Mouse (Mus musculus) myocyte (in vitro differentiated cells): ENCODE measurements around the gene Kirrel3. TPM values are rescaled to one million over a fixed set of nuclear protein-coding genes. Genes with fewer than 3 reads are reported as not detected.

ENCODE experiments used
- H3K27me3 ChIP-seq: one replicate; pipeline ENCODE4 v1.6.1; 2011; ENCODE audit not compliant: control insufficient read depth, insufficient read depth, insufficient read length
- H3K36me3 ChIP-seq: one replicate; pipeline ENCODE4 v1.6.1; 2011; ENCODE audit not compliant: control insufficient read depth, insufficient read depth
- H3K4me2 ChIP-seq: one replicate; pipeline ENCODE4 v1.6.1; 2011; ENCODE audit warnings: low read depth, control low read depth
- H3K4me3 ChIP-seq: one replicate; pipeline ENCODE4 v1.5.1; 2011; ENCODE audit warnings: mild to moderate bottlenecking, control low read depth, moderate library complexity
- H3K79me2 ChIP-seq: one replicate; pipeline ENCODE4 v1.6.1; 2011; ENCODE audit not compliant: control insufficient read depth, insufficient read depth
- H3ac ChIP-seq: one replicate; pipeline ENCODE4 v1.6.1; 2011; ENCODE audit not compliant: control insufficient read depth, insufficient read length
- CEBPB ChIP-seq: IDR thresholded peaks from 2 replicates; pipeline ENCODE4 v1.6.1; 2011; ENCODE audit warnings: mild to moderate bottlenecking, moderate library complexity; ENCODE audit not compliant: poor library complexity, insufficient read depth, severe bottlenecking
- E2F4 ChIP-seq: IDR thresholded peaks from one replicate; pipeline ENCODE4 v1.6.1; 2011; ENCODE audit warnings: mild to moderate bottlenecking, control low read depth, moderate library complexity; ENCODE audit not compliant: insufficient read depth
- MAX ChIP-seq: IDR thresholded peaks from one replicate; pipeline ENCODE4 v1.6.1; 2011; ENCODE audit warnings: low read depth, mild to moderate bottlenecking, control low read depth
- MYOD1 ChIP-seq, 3 experiments: IDR thresholded peaks; one replicate each; pipeline ENCODE4 v1.6.1; 2011; ENCODE audit warnings: control low read depth in 2 of 3, low read depth in 2 of 3, mild to moderate bottlenecking in 2 of 3, moderate library complexity in 1 of 3; ENCODE audit not compliant: insufficient read length in 2 of 3, control insufficient read depth in 1 of 3
- MYOG ChIP-seq, 3 experiments: IDR thresholded peaks; one replicate each; pipeline ENCODE4 v1.6.1; 2011; ENCODE audit warnings: control low read depth in 2 of 3, low read depth in 2 of 3, mild to moderate bottlenecking in 2 of 3; ENCODE audit not compliant: insufficient read length in 2 of 3, control insufficient read depth in 1 of 3, insufficient read depth in 1 of 3
- POLR2A ChIP-seq: IDR thresholded peaks from one replicate; pipeline ENCODE4 v1.6.1; 2011; ENCODE audit warnings: low read depth, mild to moderate bottlenecking, control low read depth, moderate library complexity; ENCODE audit not compliant: insufficient read length
- POLR2AphosphoS2 ChIP-seq: IDR thresholded peaks from one replicate; pipeline ENCODE4 v1.6.1; 2011; ENCODE audit warnings: low read depth, control low read depth; ENCODE audit not compliant: insufficient read length
- REST ChIP-seq: IDR thresholded peaks from one replicate; pipeline ENCODE4 v1.6.1; 2011; ENCODE audit warnings: mild to moderate bottlenecking, control low read depth, moderate library complexity; ENCODE audit not compliant: insufficient read depth, insufficient read length
- SRF ChIP-seq: IDR thresholded peaks from one replicate; pipeline ENCODE4 v1.6.1; 2011; ENCODE audit warnings: low read depth; ENCODE audit not compliant: control insufficient read depth, insufficient read length
- TCF12 ChIP-seq: IDR thresholded peaks from one replicate; pipeline ENCODE4 v1.6.1; 2011; ENCODE audit warnings: mild to moderate bottlenecking, control low read depth; ENCODE audit not compliant: poor library complexity, insufficient read depth, severe bottlenecking
- TCF3 ChIP-seq: IDR thresholded peaks from one replicate; pipeline ENCODE4 v1.6.1; 2011; ENCODE audit warnings: low read depth, control low read depth; ENCODE audit not compliant: insufficient read length
- USF1 ChIP-seq: IDR thresholded peaks from one replicate; pipeline ENCODE4 v1.6.1; 2011; ENCODE audit warnings: low read depth, mild to moderate bottlenecking, control low read depth, moderate library complexity
- polyA plus RNA-seq: library from polyadenylated mRNA; unstranded; fragments of >200 nt; fragmentation: generic; extraction: Trizol; gene quantifications from one replicate; pipeline ENCODE4 v1.2.1, GENCODE M21; 2012; ENCODE audit warnings: missing spikeins

Kirrel3 gene
- polyA plus RNA-seq, 1 experiment: 2.8 TPM

DNA sequence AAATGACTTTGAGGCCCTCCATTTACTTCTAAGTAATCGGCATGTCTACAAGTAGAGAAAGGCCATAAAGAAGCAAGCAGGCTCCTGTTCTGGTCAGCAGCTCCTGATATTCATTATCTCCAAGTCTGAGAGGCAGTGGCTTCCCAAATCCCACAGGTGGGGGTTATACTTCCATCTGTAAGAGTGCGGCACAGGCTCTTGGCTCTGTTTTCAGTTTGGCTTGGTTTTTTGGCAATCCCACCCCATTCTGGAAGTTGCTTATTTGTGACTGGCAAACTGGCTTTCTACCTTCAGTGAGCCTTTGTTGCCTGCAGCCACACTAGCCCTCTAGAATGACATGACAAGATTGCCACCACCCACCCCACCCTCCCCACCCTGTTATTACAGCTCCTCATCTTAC is 100.4 kb downstream of the Kirrel3 start:
- Histone ChIP-seq H3K27me3 (no peaks in the 10 kb centered on the region), H3K4me3 (no peak overlapping the region), H3K4me2 (no peak overlapping the region), H3ac (no peak overlapping the region), H3K36me3 (no peaks in the 10 kb centered on the region), H3K79me2 (no peaks in the 10 kb centered on the region)
- TF ChIP-seq TCF12 (no peak), MYOG (IDR thresholded peaks at IDR 0.05; ENCODE audit: control insufficient read depth in 1 of 3, insufficient read depth in 1 of 3, insufficient read length in 2 of 3, low read depth in 2 of 3) (no peak), E2F4 (no peak), REST (no peak), MYOD1 (IDR thresholded peaks at IDR 0.05; ENCODE audit: control insufficient read depth in 1 of 3, insufficient read length in 2 of 3, low read depth in 2 of 3) (no peak), USF1 (no peak), SRF (no peak), POLR2A (no peak), POLR2AphosphoS2 (no peak), CEBPB (no peak), TCF3 (no peak), MAX (no peak)

GRCm38 (mm10) chr9:34589799-34590198 is 104.1 kb downstream of the Kirrel3 start:
- Histone ChIP-seq H3K4me3 (no peak overlapping the region), H3K36me3 (no peaks in the 10 kb centered on the region), H3K27me3 (no peaks in the 10 kb centered on the region), H3ac (no peak overlapping the region), H3K4me2 (no peak overlapping the region), H3K79me2 (no peaks in the 10 kb centered on the region)
- TF ChIP-seq MAX (no peak), CEBPB (no peak), USF1 (no peak), MYOG (IDR thresholded peaks at IDR 0.05; ENCODE audit: control insufficient read depth in 1 of 3, insufficient read depth in 1 of 3, insufficient read length in 2 of 3, low read depth in 2 of 3) (no peak)

DNA sequence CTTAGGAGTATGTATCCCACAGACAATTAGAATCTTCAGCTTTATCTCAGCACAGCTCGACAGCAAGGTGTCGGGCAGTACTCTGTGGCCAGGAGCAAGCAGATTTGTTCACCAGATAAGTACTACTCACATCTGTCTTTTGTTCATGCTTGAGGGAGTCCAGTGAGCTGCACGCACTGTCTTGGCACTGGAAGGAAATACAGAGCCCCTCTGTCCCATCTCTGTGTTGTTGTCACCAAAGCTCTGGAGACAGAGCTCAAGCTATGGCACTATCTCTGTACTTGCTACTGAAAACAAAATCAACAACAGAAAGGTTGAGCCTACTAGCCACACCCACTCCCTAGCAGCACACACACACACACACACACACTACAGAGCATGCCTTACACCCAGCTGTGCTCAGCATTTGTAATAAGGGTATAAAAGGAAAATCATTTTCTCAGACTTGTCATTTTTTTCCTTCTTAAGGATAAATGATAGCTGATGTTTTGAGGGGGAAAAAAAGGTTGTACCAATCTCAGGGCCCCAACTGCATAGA is 106.4 kb downstream of the Kirrel3 start:
- H3K4me3 ChIP-seq: no peak overlapping the region
- TF ChIP-seq E2F4: no peak

DNA sequence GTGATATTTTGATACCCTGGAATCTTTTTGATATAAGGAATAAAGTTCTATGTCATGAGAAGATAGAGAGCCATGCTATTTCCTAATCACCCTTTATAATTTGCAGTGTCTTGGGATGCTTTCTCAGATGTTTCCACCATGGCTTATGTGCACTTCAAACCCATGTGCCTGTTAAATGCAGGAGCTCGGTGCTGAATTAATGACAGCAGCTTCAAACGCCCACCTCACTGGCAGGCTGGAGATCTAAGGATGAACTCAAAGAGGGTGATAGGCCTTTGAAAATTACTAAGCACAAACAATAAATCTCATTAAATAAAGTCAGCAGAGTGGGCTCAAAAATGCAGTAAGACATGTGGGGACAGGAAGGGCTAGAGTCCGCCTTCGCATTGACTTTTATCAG is 108.2 kb downstream of the Kirrel3 start:
- H3K79me2 ChIP-seq: no peaks in the 10 kb centered on the region
- H3K27me3 ChIP-seq: no peaks in the 10 kb centered on the region
- no peak overlapping the region for H3K4me2 ChIP-seq
- TF ChIP-seq CEBPB (no peak), TCF3 (no peak), TCF12 (no peak), USF1 (no peak), MYOD1 (IDR thresholded peaks at IDR 0.05; ENCODE audit: control insufficient read depth in 1 of 3, insufficient read length in 2 of 3, low read depth in 2 of 3) (no peak), MYOG (IDR thresholded peaks at IDR 0.05; ENCODE audit: control insufficient read depth in 1 of 3, insufficient read depth in 1 of 3, insufficient read length in 2 of 3, low read depth in 2 of 3) (no peak), POLR2AphosphoS2 (no peak), MAX (no peak), E2F4 (no peak), POLR2A (no peak), REST (no peak), SRF (no peak)
- H3ac ChIP-seq: no peak overlapping the region
- H3K4me3 ChIP-seq: no peak overlapping the region
- no peaks in the 10 kb centered on the region for H3K36me3 ChIP-seq

More for the DNA sequence above, 106.4 kb downstream of the Kirrel3 start:
- no peaks in the 10 kb centered on the region for H3K79me2 ChIP-seq
- H3K27me3 ChIP-seq: no peaks in the 10 kb centered on the region
- no peak overlapping the region for H3ac ChIP-seq
- no peaks in the 10 kb centered on the region for H3K36me3 ChIP-seq
- no peak overlapping the region for H3K4me2 ChIP-seq

- no peak overlapping the region for H3K4me2 ChIP-seq
- H3K27me3 ChIP-seq: no peaks in the 10 kb centered on the region
- H3K36me3 ChIP-seq: no peaks in the 10 kb centered on the region
- no peak overlapping the region for H3ac ChIP-seq
- TF ChIP-seq SRF (no peak), TCF12 (no peak), TCF3 (no peak), MAX (no peak), POLR2AphosphoS2 (no peak), MYOD1 (IDR thresholded peaks at IDR 0.05; ENCODE audit: control insufficient read depth in 1 of 3, insufficient read length in 2 of 3, low read depth in 2 of 3) (no peak), CEBPB (no peak), USF1 (no peak), REST (no peak), POLR2A (no peak), MYOG (IDR thresholded peaks at IDR 0.05; ENCODE audit: control insufficient read depth in 1 of 3, insufficient read depth in 1 of 3, insufficient read length in 2 of 3, low read depth in 2 of 3) (no peak), E2F4 (no peak)
- H3K4me3 ChIP-seq: no peak overlapping the region
- H3K79me2 ChIP-seq: no peaks in the 10 kb centered on the region
Measured at GRCm38 (mm10) chr9:34600326-34600725, 114.6 kb downstream of the Kirrel3 start.
